Comparison of ENCODE assay signal across 29 mouse cellular contexts in the genomic region with DNA sequence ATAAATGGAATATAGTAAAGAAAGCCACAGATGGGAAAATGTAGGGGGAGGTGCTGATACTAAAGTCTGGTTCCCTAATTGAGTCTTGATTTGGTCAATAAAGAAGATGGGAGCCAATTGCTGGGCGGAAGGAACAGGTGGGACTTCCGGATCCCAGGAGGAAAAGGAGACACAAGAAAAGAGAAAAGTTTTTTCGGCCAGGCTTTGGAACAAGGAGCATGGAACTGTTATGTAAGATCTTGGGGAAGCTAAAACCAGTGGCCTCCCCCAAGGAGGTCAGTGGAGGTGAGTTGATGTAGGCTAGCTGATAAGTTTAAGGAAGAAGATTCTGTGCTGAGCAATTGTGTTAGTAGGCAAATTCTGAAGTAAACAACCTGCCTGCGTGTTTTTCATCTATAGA. TPM values are rescaled to one million over a fixed set of nuclear protein-coding genes. Genes with fewer than 3 reads are reported as not detected.
A peak's percentile ranks its signal among the peaks of the same experiment; 100 is the strongest.
DNase-seq lines count a peak whose midpoint lies in the region; ATAC-seq and TF ChIP-seq lines count a peak whose summit lies in the region.
"Had no signal": no experiment of that assay in that cellular context is flagged by ENCODE, and none has a peak within 500 bp of the region (broad histone marks: within the 10 kb centered on the region; RNA-seq: fewer than 3 reads in every experiment).

No protein-coding gene starts in this region.

- TF ChIP-seq POLR2A in heart, adult 2 months (IDR thresholded peaks at IDR 0.05; ENCODE audit: insufficient read depth, low read depth, low read length), result peak; percentile 31; the same call in 1 of the 2 replicates

- no peak for TF ChIP-seq CTCF in gastrocnemius, adult 2 months (IDR thresholded peaks at IDR 0.05)
- TF ChIP-seq CTCF in heart, adult 2 months (IDR thresholded peaks at IDR 0.05), result no peak

- peaks cover 11% of the 10 kb centered on the region for H3K36me3 ChIP-seq in heart, adult 2 months (ENCODE audit: control insufficient read depth, insufficient read depth, low read length)
- H3K36me3 ChIP-seq in heart, embryonic 10.5 days, result no peaks in the 10 kb centered on the region
- H3K36me3 ChIP-seq in midbrain, embryonic 10.5 days, result no peaks in the 10 kb centered on the region
- H3K36me3 ChIP-seq in midbrain, embryonic 14.5 days (ENCODE audit: control insufficient read depth, insufficient read depth, low read length), result no peaks in the 10 kb centered on the region
- H3K36me3 ChIP-seq: embryonic facial prominence, embryonic 12.5 days; embryonic facial prominence, embryonic 15.5 days; heart, embryonic 15.5 days; hindbrain, embryonic 12.5 days; hindbrain, embryonic 15.5 days had no signal

- no peak for DNase-seq in gastrocnemius, adult 2 months
- no peak for DNase-seq in gastrocnemius, postnatal 4 days (ENCODE audit: low spot score in 2 of 2)
- peak in 1 of 2 experiments; percentile 58 for DNase-seq in heart, adult 2 months
- no peak for DNase-seq in heart, embryonic 10.5 days (ENCODE audit: low spot score)
- peak; percentile 2 for DNase-seq in midbrain, embryonic 10.5 days (ENCODE audit: low spot score)
- no peak for DNase-seq in midbrain, embryonic 14.5 days
- no peak for DNase-seq in adrenal gland, postnatal 10 days
- DNase-seq: adrenal gland, adult 8-10 months; adrenal gland, postnatal 36 days; cerebellum, adult 11 months; cerebellum, adult 2 months; cerebellum, adult 9-11 months; cerebellum, postnatal 25 days; forebrain, postnatal 0 days; gastrocnemius, postnatal 25 days; heart, postnatal 14 days had no signal

- WGBS in heart, adult 2 months, result 65% methylated on average over 4 of the region's 4 CpGs
- 83% methylated on average over 4 of the region's 4 CpGs for WGBS in heart, embryonic 10.5 days
- 91% methylated on average over 4 of the region's 4 CpGs for WGBS in midbrain, embryonic 10.5 days
- WGBS in midbrain, embryonic 14.5 days, result 91% methylated on average over 4 of the region's 4 CpGs

- peaks cover 19% of the 10 kb centered on the region for H3K4me1 ChIP-seq in heart, adult 2 months (ENCODE audit: control insufficient read depth, insufficient read depth, low read length)
- peaks cover 4% of the 10 kb centered on the region; the same call in 1 of the 2 replicates for H3K4me1 ChIP-seq in heart, embryonic 10.5 days
- no peaks in the 10 kb centered on the region for H3K4me1 ChIP-seq in midbrain, embryonic 10.5 days
- H3K4me1 ChIP-seq in midbrain, embryonic 14.5 days (ENCODE audit: control insufficient read depth, insufficient read depth, low read length), result no peaks in the 10 kb centered on the region
- H3K4me1 ChIP-seq: embryonic facial prominence, embryonic 12.5 days; embryonic facial prominence, embryonic 15.5 days; hindbrain, embryonic 12.5 days; hindbrain, embryonic 15.5 days had no signal

- H3K79me2 ChIP-seq in heart, adult 2 months (replicated peaks; ENCODE audit: control insufficient read depth, insufficient read depth, low read length), result no peaks in the 10 kb centered on the region

- H3K9me3 ChIP-seq in heart, embryonic 10.5 days, result no peaks in the 10 kb centered on the region
- H3K9me3 ChIP-seq in midbrain, embryonic 10.5 days (replicated peaks), result no peaks in the 10 kb centered on the region
- no peaks in the 10 kb centered on the region for H3K9me3 ChIP-seq in midbrain, embryonic 14.5 days (ENCODE audit: control insufficient read depth, low read length)
- H3K9me3 ChIP-seq: embryonic facial prominence, embryonic 12.5 days; embryonic facial prominence, embryonic 15.5 days; heart, embryonic 15.5 days; hindbrain, embryonic 12.5 days; hindbrain, embryonic 15.5 days had no signal

- H3K27ac ChIP-seq in gastrocnemius, adult 2 months, result peak overlapping the region; percentile 84
- peak overlapping the region; percentile 81 for H3K27ac ChIP-seq in heart, adult 2 months
- H3K27ac ChIP-seq in heart, embryonic 10.5 days, result no peak overlapping the region
- no peak overlapping the region for H3K27ac ChIP-seq in midbrain, embryonic 10.5 days (replicated peaks)
- no peak overlapping the region for H3K27ac ChIP-seq in midbrain, embryonic 14.5 days (replicated peaks; ENCODE audit: low read depth, low read length)
- H3K27ac ChIP-seq: embryonic facial prominence, embryonic 12.5 days; embryonic facial prominence, embryonic 15.5 days; heart, embryonic 15.5 days; hindbrain, embryonic 12.5 days; hindbrain, embryonic 15.5 days had no signal

- no peak overlapping the region for H3K9ac ChIP-seq in heart, adult 2 months (ENCODE audit: low read depth, low read length)
- H3K9ac ChIP-seq in midbrain, embryonic 14.5 days (replicated peaks; ENCODE audit: low read length), result no peak overlapping the region
- H3K9ac ChIP-seq: embryonic facial prominence, embryonic 12.5 days; embryonic facial prominence, embryonic 15.5 days; forebrain, postnatal 0 days; heart, embryonic 15.5 days; hindbrain, embryonic 12.5 days; hindbrain, embryonic 15.5 days had no signal

- H3K4me2 ChIP-seq in midbrain, embryonic 14.5 days (ENCODE audit: low read length), result no peak overlapping the region
- H3K4me2 ChIP-seq: embryonic facial prominence, embryonic 12.5 days; embryonic facial prominence, embryonic 15.5 days; heart, embryonic 15.5 days; hindbrain, embryonic 12.5 days; hindbrain, embryonic 15.5 days had no signal

- ATAC-seq in midbrain, embryonic 14.5 days (ENCODE audit: low FRiP score, low TSS enrichment), result no peak
- ATAC-seq: activated CD4-positive, CD25-positive, alpha-beta regulatory T cell, adult 4 months; forebrain, embryonic 14.5 days; forebrain, postnatal 0 days; intestine, postnatal 0 days had no signal

- intact Hi-C loops in gastrocnemius, adult 2 months (cut with DNase I), result loop anchor here (2.0 kb wide), 1 partner anchor 28 kb away; no protein-coding TSS in a partner anchor
- intact Hi-C loops in heart, adult 2 months (cut with DNase I), result loop anchor here (1.0 kb wide), 1 partner anchor 29 kb away; no protein-coding TSS in a partner anchor

- H3K4me3 ChIP-seq in gastrocnemius, adult 2 months, result no peak overlapping the region
- H3K4me3 ChIP-seq in heart, adult 2 months, result no peak overlapping the region
- H3K4me3 ChIP-seq in heart, embryonic 10.5 days, result no peak overlapping the region
- H3K4me3 ChIP-seq in midbrain, embryonic 10.5 days, result no peak overlapping the region
- H3K4me3 ChIP-seq in midbrain, embryonic 14.5 days (replicated peaks; ENCODE audit: low read depth, low read length), result no peak overlapping the region
- H3K4me3 ChIP-seq: embryonic facial prominence, embryonic 12.5 days; embryonic facial prominence, embryonic 15.5 days; heart, embryonic 15.5 days; hindbrain, embryonic 12.5 days; hindbrain, embryonic 15.5 days had no signal

- peak; percentile 96 for TF ChIP-seq EP300 in heart, adult 2 months (IDR thresholded peaks at IDR 0.05; ENCODE audit: insufficient read depth, low read depth, low read length)

- no peaks in the 10 kb centered on the region for H3K27me3 ChIP-seq in heart, adult 2 months (ENCODE audit: control insufficient read depth, insufficient read depth, low read length)
- no peaks in the 10 kb centered on the region for H3K27me3 ChIP-seq in heart, embryonic 10.5 days (ENCODE audit: insufficient read depth, poor library complexity, severe bottlenecking)
- H3K27me3 ChIP-seq in midbrain, embryonic 10.5 days (ENCODE audit: low read depth, poor library complexity, severe bottlenecking), result no peaks in the 10 kb centered on the region
- H3K27me3 ChIP-seq in midbrain, embryonic 14.5 days (ENCODE audit: control insufficient read depth, insufficient read depth, low read length), result no peaks in the 10 kb centered on the region
- H3K27me3 ChIP-seq: embryonic facial prominence, embryonic 12.5 days; embryonic facial prominence, embryonic 15.5 days; heart, embryonic 15.5 days; hindbrain, embryonic 12.5 days; hindbrain, embryonic 15.5 days had no signal

RNA-seq across cellular contexts. Expression of a gene that starts 41.3 kb away (rescaled TPM):
- total RNA-seq in gastrocnemius, adult 2 months (2021), result 10 to 100 TPM; 54.9 to 72.1 TPM
- total RNA-seq in gastrocnemius, postnatal 4 days (2021), result 1 to 10 TPM; 5.6 to 7.6 TPM
- 100 to 1,000 TPM; 134 to 187 TPM for total RNA-seq in heart, adult 2 months (2021)
- polyA plus RNA-seq in heart, adult 2 months (2012; rRNA removed), result 51.7 and 59.3 TPM in 2 replicates
- polyA plus RNA-seq in heart, embryonic 10.5 days (2016; fragmentation: Nextera tagmentation; extraction: Ambion mirVana), result 0.05 and 0.16 TPM in 2 replicates
- polyA plus RNA-seq in midbrain, embryonic 10.5 days (2016; fragmentation: Nextera tagmentation; extraction: Ambion mirVana), result 0.05 and 0.19 TPM in 2 replicates
- polyA plus RNA-seq in midbrain, embryonic 14.5 days (2014; fragmentation: Nextera tagmentation; extraction: Ambion mirVana), result 0.26 and 0.30 TPM in 2 replicates
- 100 to 1,000 TPM in 1 of 2 experiments, 10 to 100 TPM in 1; 55.9 to 125 TPM for total RNA-seq in adrenal gland, postnatal 10 days (2021)

RNA-seq across cellular contexts. Expression of a gene that starts 56.5 kb away (rescaled TPM):
- not detected for total RNA-seq in gastrocnemius, adult 2 months (2021)
- not detected for total RNA-seq in gastrocnemius, postnatal 4 days (2021)
- total RNA-seq in heart, adult 2 months (2021), result under 1 TPM; 0.21 to 0.27 TPM
- not detected in 2 replicates for polyA plus RNA-seq in heart, adult 2 months (2012; rRNA removed)
- polyA plus RNA-seq in heart, embryonic 10.5 days (2016; fragmentation: Nextera tagmentation; extraction: Ambion mirVana), result not detected in 2 replicates
- polyA plus RNA-seq in midbrain, embryonic 10.5 days (2016; fragmentation: Nextera tagmentation; extraction: Ambion mirVana), result not detected in 2 replicates
- not detected in 2 replicates for polyA plus RNA-seq in midbrain, embryonic 14.5 days (2014; fragmentation: Nextera tagmentation; extraction: Ambion mirVana)
- 10 to 100 TPM; 23.5 to 35.6 TPM for total RNA-seq in adrenal gland, postnatal 10 days (2021)
- total RNA-seq: common myeloid progenitor, adult 5-6 weeks; gastrocnemius, postnatal 25 days; granulocyte monocyte progenitor cell, adult 5-6 weeks; heart, postnatal 14 days; hematopoietic stem cell, adult 5-6 weeks had no signal
- polyA plus RNA-seq: activated CD4-positive, CD25-positive, alpha-beta regulatory T cell, adult 4 months; cerebellum, adult 2 months; embryonic facial prominence, embryonic 15.5 days; forebrain, embryonic 11.5 days; forebrain, embryonic 14.5 days; forebrain, postnatal 0 days; heart, embryonic 15.5 days; hindbrain, embryonic 12.5 days; intestine, embryonic 14.5 days; intestine, postnatal 0 days had no signal

Comparison
In these comparisons a context has a peak if more than half of its experiments do, and no peak if none do; other contexts are left out.
1. H3K27ac ChIP-seq: peak in gastrocnemius, adult 2 months (single experiment) and heart, adult 2 months (single experiment); none in heart, embryonic 10.5 days (single experiment), midbrain, embryonic 10.5 days (single experiment) and midbrain, embryonic 14.5 days (single experiment).
2. RNA of a gene that starts 41.3 kb away (total RNA-seq): 134 to 187 TPM in heart, adult 2 months, 55.9 to 125 TPM in adrenal gland, postnatal 10 days and 54.9 to 72.1 TPM in gastrocnemius, adult 2 months; 5.6 to 7.6 TPM in gastrocnemius, postnatal 4 days; every median in the first group is over 4 times any median in the second.
3. RNA of a gene that starts 56.5 kb away (total RNA-seq): 23.5 to 35.6 TPM in adrenal gland, postnatal 10 days; 0.21 to 0.27 TPM in heart, adult 2 months, not detected in gastrocnemius, postnatal 4 days and not detected in gastrocnemius, adult 2 months; every median in the first group is over 10 times any median in the second.